In genomic region chr3:51391591-51391990, GRCm38 (mm10) we compare ENCODE assay signal across 29 mouse cellular contexts. TPM values are rescaled to one million over a fixed set of nuclear protein-coding genes. Genes with fewer than 3 reads are reported as not detected.
DNase-seq lines count a peak whose midpoint lies in the region; ATAC-seq and TF ChIP-seq lines count a peak whose summit lies in the region.
"Had no signal": no experiment of that assay in that cellular context is flagged by ENCODE, and none has a peak within 500 bp of the region (broad histone marks: within the 10 kb centered on the region; RNA-seq: fewer than 3 reads in every experiment).

No protein-coding gene starts in this region.

- H3K36me3 ChIP-seq in C2C12 (ENCODE audit: control insufficient read depth, insufficient read depth) = no peaks in the 10 kb centered on the region
- no peaks in the 10 kb centered on the region for H3K36me3 ChIP-seq in hindbrain, postnatal 0 days (ENCODE audit: insufficient read depth, low read length)
- H3K36me3 ChIP-seq: embryonic facial prominence, embryonic 12.5 days; embryonic facial prominence, embryonic 15.5 days; heart, embryonic 12.5 days; heart, embryonic 15.5 days; hindbrain, embryonic 10.5 days; hindbrain, embryonic 13.5 days had no signal

- no peaks in the 10 kb centered on the region for H3K79me2 ChIP-seq in C2C12 (ENCODE audit: control insufficient read depth, insufficient read depth)

- no peak overlapping the region for H3K9ac ChIP-seq in hindbrain, postnatal 0 days (replicated peaks; ENCODE audit: low read length)
- H3K9ac ChIP-seq: embryonic facial prominence, embryonic 12.5 days; embryonic facial prominence, embryonic 15.5 days; forebrain, postnatal 0 days; heart, embryonic 12.5 days; heart, embryonic 15.5 days; hindbrain, embryonic 13.5 days had no signal

- no peak for ATAC-seq in hindbrain, postnatal 0 days
- ATAC-seq in megakaryocyte progenitor cell, adult 5-6 weeks (replicated peaks; ENCODE audit: poor library complexity) = no peak
- ATAC-seq: forebrain, embryonic 14.5 days; forebrain, postnatal 0 days; hindbrain, embryonic 16.5 days; intestine, postnatal 0 days had no signal

- peaks cover 4% of the 10 kb centered on the region; the same call in 1 of the 2 replicates for H3K4me1 ChIP-seq in hindbrain, postnatal 0 days (ENCODE audit: insufficient read depth, low read length)

- H3K27me3 ChIP-seq in C2C12 (ENCODE audit: control insufficient read depth, insufficient read depth, insufficient read length) = no peaks in the 10 kb centered on the region
- peaks cover 11% of the 10 kb centered on the region; the same call in 1 of the 2 replicates for H3K27me3 ChIP-seq in hindbrain, postnatal 0 days (ENCODE audit: insufficient read depth, low read length)
- H3K27me3 ChIP-seq: CH12.LX had no signal

- peak; percentile 80 for DNase-seq in adrenal gland, adult 8-10 months
- DNase-seq in adrenal gland, adult 18-20 months (ENCODE audit: low spot score in 2 of 2) = no peak
- peak; percentile 45 for DNase-seq in adrenal gland, postnatal 10 days
- no peak for DNase-seq in hindbrain, postnatal 0 days (ENCODE audit: low spot score)
- DNase-seq: cerebellum, adult 11 months; cerebellum, adult 2 months; cerebellum, adult 9-11 months; cerebellum, postnatal 25 days; forebrain, postnatal 0 days; gastrocnemius, adult 2 months; gastrocnemius, postnatal 14 days; heart, adult 11 months; heart, postnatal 10 days; heart, postnatal 36 days; kidney, adult 2 months had no signal

- no peaks in the 10 kb centered on the region for H3K79me3 ChIP-seq in C2C12 (ENCODE audit: low read depth)

- no peak overlapping the region for H3K4me2 ChIP-seq in hindbrain, postnatal 0 days (ENCODE audit: low read depth, low read length)
- H3K4me2 ChIP-seq: embryonic facial prominence, embryonic 12.5 days; embryonic facial prominence, embryonic 15.5 days; heart, embryonic 12.5 days; heart, embryonic 15.5 days; hindbrain, embryonic 13.5 days had no signal

- no peaks in the 10 kb centered on the region for H3K9me3 ChIP-seq in hindbrain, postnatal 0 days (ENCODE audit: low read length)
- H3K9me3 ChIP-seq: embryonic facial prominence, embryonic 12.5 days; embryonic facial prominence, embryonic 15.5 days; G1E; heart, embryonic 12.5 days; heart, embryonic 15.5 days; hindbrain, embryonic 10.5 days; hindbrain, embryonic 13.5 days had no signal

- H3ac ChIP-seq in C2C12 (ENCODE audit: control insufficient read depth, insufficient read length, low read depth) = no peak overlapping the region

- no peak overlapping the region for H3K27ac ChIP-seq in hindbrain, postnatal 0 days
- H3K27ac ChIP-seq: embryonic facial prominence, embryonic 12.5 days; embryonic facial prominence, embryonic 15.5 days; gastrocnemius, adult 2 months; heart, embryonic 15.5 days; hindbrain, embryonic 10.5 days; hindbrain, embryonic 13.5 days had no signal

- TF ChIP-seq CTCF in C2C12 (IDR thresholded peaks at IDR 0.05; ENCODE audit: control insufficient read depth, insufficient read depth, insufficient read length) = no peak
- no peak for TF ChIP-seq CTCF in hindbrain, postnatal 0 days (IDR thresholded peaks at IDR 0.05; ENCODE audit: low read depth)

- no peak overlapping the region for H3K4me3 ChIP-seq in C2C12 (ENCODE audit: insufficient read depth, poor library complexity, severe bottlenecking)
- H3K4me3 ChIP-seq in hindbrain, postnatal 0 days (ENCODE audit: low read length) = no peak overlapping the region
- H3K4me3 ChIP-seq: embryonic facial prominence, embryonic 12.5 days; embryonic facial prominence, embryonic 15.5 days; gastrocnemius, adult 2 months; heart, embryonic 12.5 days; heart, embryonic 15.5 days; hindbrain, embryonic 10.5 days; hindbrain, embryonic 13.5 days had no signal

- 97% methylated on average over 5 of the region's 5 CpGs for WGBS in hindbrain, postnatal 0 days

TF ChIP-seq in C2C12, 6 proteins besides CTCF, POLR2A, EP300 and RAD21:
- TF ChIP-seq MYOG (IDR thresholded peaks at IDR 0.05; ENCODE audit: control insufficient read depth, extremely low read depth, insufficient read length) (no peak), FOSL1 (IDR thresholded peaks at IDR 0.05; ENCODE audit: insufficient read depth, low read length, poor library complexity, severe bottlenecking) (no peak), CEBPB (IDR thresholded peaks at IDR 0.05; ENCODE audit: low read depth) (peak; percentile 32), USF1 (IDR thresholded peaks at IDR 0.05; ENCODE audit: low read depth) (peak; percentile 29), MAX (IDR thresholded peaks at IDR 0.05) (no peak), MYOD1 (IDR thresholded peaks at IDR 0.05; ENCODE audit: control insufficient read depth, insufficient read length, low read depth) (no peak)
TF ChIP-seq in C2C12: peak in this region for 2.

RNA-seq across cellular contexts. Expression of gene Mgarp, which starts 4.9 kb away (rescaled TPM):
- 1,000 to 10,000 TPM in 3 of 4 experiments, 100 to 1,000 TPM in 1; 688 to 1,713 (median 1,219) TPM for total RNA-seq in adrenal gland, adult 8-10 months (2022)
- total RNA-seq in adrenal gland, adult 18-20 months (2021) = 100 to 1,000 TPM; 605 to 839 TPM
- 0.23 TPM for polyA plus RNA-seq in C2C12 (2012; fragmentation: generic; extraction: Trizol)
- 100 to 1,000 TPM; 235 to 238 TPM for total RNA-seq in adrenal gland, postnatal 10 days (2021)
- total RNA-seq in hindbrain, postnatal 0 days (2014; rRNA removed) = 2.8 and 3.1 TPM in 2 replicates
- 2.1 and 3.2 TPM in 2 replicates for polyA plus RNA-seq in hindbrain, postnatal 0 days (2015; fragmentation: Nextera tagmentation; extraction: Ambion mirVana)
- total RNA-seq in megakaryocyte progenitor cell, adult 5-6 weeks (2015) = not detected in 2 replicates
- total RNA-seq in megakaryocyte progenitor cell, adult 5-6 weeks (2017) = not detected in 2 replicates
- total RNA-seq: CH12.LX; common myeloid progenitor, adult 5-6 weeks; gastrocnemius, adult 2 months had no signal
- polyA plus RNA-seq: kidney, adult 2 months had no signal

RNA-seq across cellular contexts. Expression of gene Ndufc1, which starts 17.2 kb away (rescaled TPM):
- 100 to 1,000 TPM; 425 to 852 (median 611) TPM for total RNA-seq in adrenal gland, adult 8-10 months (2022)
- total RNA-seq in adrenal gland, adult 18-20 months (2021) = 100 to 1,000 TPM; 725 to 859 TPM
- 473 TPM for polyA plus RNA-seq in C2C12 (2012; fragmentation: generic; extraction: Trizol)
- 1,000 to 10,000 TPM in 1 of 2 experiments, 100 to 1,000 TPM in 1; 989 to 1,053 TPM for total RNA-seq in adrenal gland, postnatal 10 days (2021)
- 33.4 and 35.0 TPM in 2 replicates for total RNA-seq in hindbrain, postnatal 0 days (2014; rRNA removed)
- polyA plus RNA-seq in hindbrain, postnatal 0 days (2015; fragmentation: Nextera tagmentation; extraction: Ambion mirVana) = 1,023 and 1,091 TPM in 2 replicates
- 175 and 219 TPM in 2 replicates for total RNA-seq in megakaryocyte progenitor cell, adult 5-6 weeks (2015)
- total RNA-seq in megakaryocyte progenitor cell, adult 5-6 weeks (2017) = 84.9 and 94.9 TPM in 2 replicates

RNA-seq across cellular contexts. Expression of gene Naa15, which starts 23.4 kb away (rescaled TPM):
- total RNA-seq in adrenal gland, adult 8-10 months (2022) = 10 to 100 TPM; 53.1 to 65.3 (median 59.3) TPM
- total RNA-seq in adrenal gland, adult 18-20 months (2021) = 10 to 100 TPM; 54.1 to 59.7 TPM
- 13.3 TPM for polyA plus RNA-seq in C2C12 (2012; fragmentation: generic; extraction: Trizol)
- 10 to 100 TPM; 40.2 to 51.9 TPM for total RNA-seq in adrenal gland, postnatal 10 days (2021)
- total RNA-seq in hindbrain, postnatal 0 days (2014; rRNA removed) = 20.4 and 22.5 TPM in 2 replicates
- polyA plus RNA-seq in hindbrain, postnatal 0 days (2015; fragmentation: Nextera tagmentation; extraction: Ambion mirVana) = 35.0 and 36.5 TPM in 2 replicates
- total RNA-seq in megakaryocyte progenitor cell, adult 5-6 weeks (2015) = 126 and 131 TPM in 2 replicates
- 69.8 and 118 TPM in 2 replicates for total RNA-seq in megakaryocyte progenitor cell, adult 5-6 weeks (2017)

RNA-seq across cellular contexts. Expression of gene Elf2, which starts 51.1 kb away (rescaled TPM):
- total RNA-seq in adrenal gland, adult 8-10 months (2022) = 10 to 100 TPM; 57.5 to 93.6 (median 80.2) TPM
- 10 to 100 TPM; 61.9 to 78.4 TPM for total RNA-seq in adrenal gland, adult 18-20 months (2021)
- polyA plus RNA-seq in C2C12 (2012; fragmentation: generic; extraction: Trizol) = 19.5 TPM
- total RNA-seq in adrenal gland, postnatal 10 days (2021) = 10 to 100 TPM; 84.3 to 94.5 TPM
- total RNA-seq in hindbrain, postnatal 0 days (2014; rRNA removed) = 47.8 and 56.2 TPM in 2 replicates
- 31.2 and 32.6 TPM in 2 replicates for polyA plus RNA-seq in hindbrain, postnatal 0 days (2015; fragmentation: Nextera tagmentation; extraction: Ambion mirVana)
- total RNA-seq in megakaryocyte progenitor cell, adult 5-6 weeks (2015) = 40.3 and 43.1 TPM in 2 replicates
- 96.0 and 124 TPM in 2 replicates for total RNA-seq in megakaryocyte progenitor cell, adult 5-6 weeks (2017)

Comparison
In these comparisons a context has a peak if more than half of its experiments do, and no peak if none do; other contexts are left out.
1. DNase-seq: peak in adrenal gland, adult 8-10 months (single experiment) and adrenal gland, postnatal 10 days (single experiment); none in adrenal gland, adult 18-20 months (0 of 2) and hindbrain, postnatal 0 days (single experiment).
2. RNA of gene Mgarp, which starts 4.9 kb away (total RNA-seq): 688 to 1,713 TPM in adrenal gland, adult 8-10 months, 605 to 839 TPM in adrenal gland, adult 18-20 months and 235 to 238 TPM in adrenal gland, postnatal 10 days; 2.8 to 3.1 TPM in hindbrain, postnatal 0 days and not detected in megakaryocyte progenitor cell, adult 5-6 weeks; every median in the first group is over 10 times any median in the second.